Mouse (Mus musculus) T-cell, adult 66 days (primary cell): Measurements from ENCODE around the gene Alg1. TPM values are rescaled to one million over a fixed set of nuclear protein-coding genes. Genes with fewer than 3 reads are reported as not detected.

ENCODE experiments used
- total RNA-seq, 2 experiments: library from RNA; stranded (reverse); gene quantifications; 3 replicates in 1 of 2; 4 replicates in 1 of 2; pipeline ENCODE4 v1.2.4; 2023

Alg1 gene
- 10 to 100 TPM; 39.3 to 43.1 TPM for total RNA-seq

GRCm38 (mm10) chr16:5233418-5234313 lies at the start of gene Alg1:
Gene Alg1 (plus strand): TSS chr16:5233621.

DNA sequence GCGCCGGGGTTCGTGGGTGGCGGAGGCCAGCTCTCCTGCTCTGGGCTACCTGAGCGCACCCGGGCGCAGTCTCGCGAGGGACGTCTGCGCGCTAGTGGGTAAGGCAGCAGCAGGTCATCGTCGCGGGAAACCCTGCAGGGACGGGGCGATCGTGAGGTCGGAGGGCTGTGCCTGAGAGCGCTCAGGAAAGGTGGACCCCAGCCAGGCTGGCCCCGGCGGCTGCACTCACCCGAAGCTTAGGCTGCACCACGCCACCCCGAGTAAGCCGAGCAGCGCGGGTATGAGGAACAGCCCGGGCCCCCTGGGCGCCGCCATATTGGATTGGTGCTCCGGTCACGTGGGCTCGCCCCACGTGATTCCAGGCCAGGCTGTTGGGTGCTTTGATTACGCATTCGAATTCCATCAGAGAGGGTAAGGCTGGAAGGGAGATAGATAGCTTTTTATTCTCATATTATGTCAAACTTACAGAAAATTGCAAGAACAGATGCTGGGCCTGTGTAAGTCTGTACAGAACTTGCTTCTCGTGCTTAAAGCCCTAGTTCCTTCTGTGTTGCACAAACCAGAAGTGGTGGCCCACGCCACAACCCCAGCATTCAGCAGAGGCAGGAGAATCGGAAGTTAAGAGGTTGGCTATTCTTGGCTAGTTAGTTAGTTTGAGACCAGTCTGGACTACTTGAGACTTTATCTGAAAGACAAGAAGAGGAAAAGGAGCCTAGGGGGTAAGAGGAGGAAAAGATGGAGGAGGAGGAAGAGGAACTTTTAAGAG lies 29.6 kb upstream of the Alg1 start, which contains the start of gene Nagpa:
Gene Nagpa, minus strand, starts transcription at position 345 of the 766 bp plus-strand sequence.

DNA sequence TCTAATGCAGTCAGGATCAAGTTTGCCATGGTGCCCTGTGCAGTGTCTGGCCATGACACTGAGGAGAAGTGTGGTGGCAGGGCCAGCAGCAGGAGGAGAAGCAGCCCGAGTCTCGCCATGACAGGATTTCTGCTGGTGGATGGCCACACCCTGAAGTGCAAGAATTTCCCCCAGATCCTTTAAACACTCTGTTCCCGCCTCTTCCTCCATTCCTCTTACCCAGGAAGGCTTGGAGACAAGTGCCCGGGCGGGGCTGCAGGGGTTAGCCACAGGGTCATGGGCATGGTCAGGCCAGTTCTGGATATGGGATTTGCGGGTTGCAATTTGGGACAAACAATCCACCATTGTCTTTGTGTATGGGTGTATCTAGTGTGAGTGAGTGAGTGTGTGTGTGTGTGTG lies 11.3 kb upstream of the Alg1 start, which contains the start of gene AU021092:
Gene AU021092, minus strand, starts transcription at position 160 of the 400 bp plus-strand sequence.

GRCm38 (mm10) chr16:5255779-5256496 lies 22.5 kb downstream of the Alg1 start, which contains the start of gene Eef2kmt:
Gene Eef2kmt (minus strand): TSS chr16:5255983.

Other genes with a start within 250 kb of the Alg1 start
- not detected for gene Sept12, start 235.8 kb upstream of the Alg1 start, total RNA-seq
- gene Smim22, start 226.3 kb upstream of the Alg1 start, total RNA-seq, result not detected
- 10 to 100 TPM; 11.3 to 17.4 TPM for gene Rogdi, start 220.1 kb upstream of the Alg1 start, total RNA-seq
- gene Glyr1, start 183.8 kb upstream of the Alg1 start, total RNA-seq, result 100 to 1,000 TPM; 113 to 114 TPM
- 100 to 1,000 TPM in 1 of 2 experiments, 10 to 100 TPM in 1; 98.8 to 105 TPM for gene Ubn1, start 183.6 kb upstream of the Alg1 start, total RNA-seq
- gene Ppl, start 101.2 kb upstream of the Alg1 start, total RNA-seq, result not detected
- not detected for gene Sec14l5, start 86.5 kb upstream of the Alg1 start, total RNA-seq
- 10 to 100 TPM; 30.5 to 33.1 TPM for gene Nagpa, start 29.6 kb upstream of the Alg1 start, total RNA-seq
- gene AU021092, start 11.3 kb upstream of the Alg1 start, total RNA-seq, result not detected
- 10 to 100 TPM; 24.6 to 26.8 TPM for gene Eef2kmt, start 22.4 kb downstream of the Alg1 start, total RNA-seq